Mouse (Mus musculus) lung, postnatal 0 days (tissue): ENCODE data around the gene Klrb1a.

ENCODE experiments used
- CTCF ChIP-seq: IDR thresholded peaks from 2 replicates; pipeline ENCODE4 v1.5.1; 2016; ENCODE audit warnings: antibody characterized with exemption, mild to moderate bottlenecking
- EP300 ChIP-seq: IDR thresholded peaks from 2 replicates; pipeline ENCODE4 v1.6.1; 2016; ENCODE audit warnings: antibody characterized with exemption, mild to moderate bottlenecking, control low read depth

DNA sequence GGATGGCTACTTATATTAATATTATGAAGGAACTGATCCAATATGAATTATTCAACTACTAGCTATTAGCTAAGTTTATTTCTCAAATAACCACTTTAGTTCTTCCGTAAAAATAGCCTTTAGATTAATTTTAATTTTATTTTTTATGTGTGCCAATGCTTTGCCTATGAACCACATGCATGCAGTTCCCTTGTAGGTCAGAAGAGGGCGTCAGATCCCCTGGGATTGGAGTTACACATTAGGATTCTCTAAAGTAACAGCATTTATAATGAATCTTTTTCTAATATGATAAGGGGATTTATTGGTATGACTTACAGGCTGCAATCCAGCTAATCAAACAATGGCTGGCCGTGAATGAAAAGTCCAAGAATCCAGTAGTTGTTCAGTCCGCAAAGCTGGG lies 23.8 kb downstream of the Klrb1a start:
- TF ChIP-seq EP300 (no peak), CTCF (peak; percentile 66)
